Mouse (Mus musculus) limb, embryonic 14.5 days (tissue): ENCODE data around the gene Tbcb. TPM values are rescaled to one million over a fixed set of nuclear protein-coding genes. Genes with fewer than 3 reads are reported as not detected.

Source experiments
- ATAC-seq: fragments of 200-750 bp; cut with Nextera tagmentation; 2 replicates; pipeline ENCODE4 v1.8.0; 2017; ENCODE audit warnings: low read depth, moderate number of reproducible peaks, moderate TSS enrichment; ENCODE audit not compliant: low FRiP score
- DNase-seq: peaks from one replicate; pipeline ENCODE4 v3.0.0-alpha.2; 2015; ENCODE audit warnings: low spot score
- H3K27ac ChIP-seq: fragments of 300-500 bp; sonication (generic); replicated peaks from 2 replicates; pipeline ENCODE4 v1.5.1; 2014; ENCODE audit warnings: low read depth, mild to moderate bottlenecking, low read length, moderate library complexity, mixed read lengths
- H3K27me3 ChIP-seq: fragments of 300-500 bp; sonication (generic); 2 replicates; pipeline ENCODE4 v1.6.1; 2014; ENCODE audit warnings: low read length, mixed read lengths; ENCODE audit not compliant: control insufficient read depth, insufficient read depth
- H3K36me3 ChIP-seq: fragments of 300-500 bp; sonication (generic); 2 replicates; pipeline ENCODE4 v1.6.1; 2014; ENCODE audit warnings: mild to moderate bottlenecking, low read length, moderate library complexity, mixed read lengths; ENCODE audit not compliant: control insufficient read depth, insufficient read depth
- H3K4me1 ChIP-seq: fragments of 300-500 bp; sonication (generic); 2 replicates; pipeline ENCODE4 v1.6.1; 2014; ENCODE audit warnings: antibody characterized with exemption, low read length, mixed read lengths; ENCODE audit not compliant: control insufficient read depth, insufficient read depth
- H3K4me2 ChIP-seq: fragments of 300-500 bp; sonication (generic); replicated peaks from 2 replicates; pipeline ENCODE4 v1.6.1; 2014; ENCODE audit warnings: low read depth, mild to moderate bottlenecking, low read length, moderate library complexity; ENCODE audit not compliant: severe bottlenecking
- H3K4me3 ChIP-seq: fragments of 300-500 bp; sonication (generic); replicated peaks from 2 replicates; pipeline ENCODE4 v1.5.1; 2014; ENCODE audit warnings: low read length
- H3K9ac ChIP-seq: fragments of 300-500 bp; sonication (generic); 2 replicates; pipeline ENCODE4 v1.6.1; 2014; ENCODE audit warnings: mild to moderate bottlenecking, low read depth, low read length, moderate library complexity; ENCODE audit not compliant: severe bottlenecking
- H3K9me3 ChIP-seq: fragments of 300-500 bp; sonication (generic); 2 replicates; pipeline ENCODE4 v1.6.1; 2016; ENCODE audit warnings: low read length; ENCODE audit not compliant: control insufficient read depth
- POLR2A ChIP-seq: fragments of 200-500 bp; IDR thresholded peaks from 2 replicates; pipeline ENCODE4 v1.8.0; 2012; ENCODE audit warnings: inconsistent platforms, mild to moderate bottlenecking, moderate library complexity, borderline replicate concordance; ENCODE audit not compliant: insufficient read depth, insufficient read length; ENCODE audit errors: extremely low read depth
- WGBS: fragments of 180-500 bp; shearing (Covaris S2); extraction: QIAGEN DNeasy Blood & Tissue Kit; methylation state at CpG from one replicate; pipeline ENCODE4 v1.1.7; 2014; 5-methylcytosine and 5-hydroxymethylcytosine counted together
- polyA plus RNA-seq, 2 experiments: library from polyadenylated mRNA; depleted of rRNA in 1 of 2; stranded (reverse) in 1 of 2; unstranded in 1 of 2; fragments of >200 nt; fragmentation: Nextera tagmentation in 1 of 2; extraction: Ambion mirVana in 1 of 2; gene quantifications; 2 replicates each; pipeline versions ENCODE4 v1.2.1 to v1.2.3; 2012 to 2014

The Tbcb gene
- polyA plus RNA-seq, 2 experiments = 90.3 to 185 TPM

DNA sequence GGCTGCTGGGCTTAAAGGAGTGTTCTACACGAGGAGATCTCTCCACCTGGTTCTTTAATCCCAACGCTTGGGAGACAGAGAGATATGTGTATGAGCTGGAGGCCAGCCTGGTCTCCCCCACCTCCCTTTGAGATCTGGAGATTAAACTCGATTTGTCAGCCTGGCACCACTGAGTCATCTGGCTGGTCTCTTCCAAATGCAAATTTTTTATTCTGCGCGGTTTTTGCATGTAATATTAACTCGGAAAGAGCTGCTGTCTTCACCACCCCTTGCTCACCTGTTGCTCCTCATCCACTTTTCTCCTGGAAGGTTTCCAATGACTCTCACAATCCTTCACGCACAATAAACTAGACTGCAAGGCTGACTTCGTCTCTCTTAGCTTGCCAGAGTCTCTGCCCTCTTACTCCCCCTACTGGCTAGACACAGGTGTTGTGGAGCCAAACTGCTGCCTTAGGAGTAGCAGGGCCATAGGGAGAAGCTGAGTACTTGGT lies 33.5 kb downstream of the Tbcb start, which contains the start of gene Capns1:
Gene Capns1, minus strand, starts transcription at position 331 of the 491 bp plus-strand sequence.
- Histone ChIP-seq H3K4me1 (peaks cover 13% of the 10 kb centered on the region), H3K4me3 (peak within 1 kb of the TSS; percentile 15; the same call in 1 of the 2 replicates), H3K4me2 (0 out of 2 replicates have a peak within 1 kb of the TSS, but pooled peaks have one; percentile 25), H3K27me3 (no peaks in the 10 kb centered on the region), H3K9ac (no peak within 1 kb of the TSS), H3K9me3 (no peaks in the 10 kb centered on the region), H3K27ac (no peak within 1 kb of the TSS), H3K36me3 (no peaks in the 10 kb centered on the region)
- DNase-seq = peak; percentile 87
- ATAC-seq = peak; percentile 30; the same call in 1 of the 2 replicates
- TF ChIP-seq POLR2A = no peak
- 7% methylated on average over 8 of the region's 8 CpGs for WGBS

- Histone ChIP-seq H3K27me3 (no peaks in the 10 kb centered on the region), H3K4me2 (no peak overlapping the region), H3K36me3 (peaks cover 1% of the 10 kb centered on the region; the same call in 1 of the 2 replicates), H3K27ac (no peak overlapping the region), H3K9ac (no peak overlapping the region), H3K4me1 (peaks cover 21% of the 10 kb centered on the region), H3K4me3 (no peak overlapping the region), H3K9me3 (no peaks in the 10 kb centered on the region)
- WGBS = 72% methylated on average over 5 of the region's 5 CpGs
- DNase-seq (no peak), ATAC-seq (no peak)
- no peak for TF ChIP-seq POLR2A
Observed at GRCm38 (mm10) chr7:30197592-30198129, 34.4 kb downstream of the Tbcb start.

- DNase-seq (no peak), ATAC-seq (no peak)
- Histone ChIP-seq H3K4me3 (no peak overlapping the region), H3K9ac (no peak overlapping the region), H3K27me3 (no peaks in the 10 kb centered on the region), H3K9me3 (no peaks in the 10 kb centered on the region), H3K4me1 (peaks cover 17% of the 10 kb centered on the region), H3K4me2 (no peak overlapping the region), H3K36me3 (peaks cover 16% of the 10 kb centered on the region), H3K27ac (no peak overlapping the region)
- 67% methylated on average over 6 of the region's 6 CpGs for WGBS
- TF ChIP-seq POLR2A = no peak
Observed at GRCm38 (mm10) chr7:30196171-30196570, 35.9 kb downstream of the Tbcb start.

DNA sequence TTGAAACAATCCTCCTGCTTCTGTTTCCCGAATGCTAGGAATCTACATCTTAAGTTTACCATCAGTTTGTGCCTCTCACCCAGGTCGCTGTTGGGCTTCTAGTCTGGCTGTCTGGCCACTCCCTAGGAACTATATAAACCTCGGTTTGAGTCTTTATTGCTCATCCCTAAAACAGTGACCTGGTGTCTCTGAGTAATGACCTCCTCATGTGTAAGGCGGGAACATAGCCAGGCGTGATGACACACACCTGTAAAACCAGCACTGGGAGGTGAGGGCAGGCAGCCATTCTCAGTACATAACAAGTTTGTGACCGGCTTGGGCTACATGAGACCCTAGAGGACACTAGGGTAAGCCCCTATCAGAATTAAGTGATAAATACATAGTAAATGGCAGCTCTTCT lies 36.6 kb downstream of the Tbcb start:
- no peak for TF ChIP-seq POLR2A
- Histone ChIP-seq H3K4me1 (peaks cover 14% of the 10 kb centered on the region), H3K27ac (no peak overlapping the region), H3K4me2 (no peak overlapping the region; the same call in 1 of the 2 replicates), H3K36me3 (peaks cover 22% of the 10 kb centered on the region), H3K4me3 (0 out of 2 replicates have a peak overlapping the region, but pooled peaks have one; percentile 85), H3K27me3 (no peaks in the 10 kb centered on the region), H3K9me3 (no peaks in the 10 kb centered on the region), H3K9ac (no peak overlapping the region)
- no peak for ATAC-seq
- DNase-seq = no peak
- 65% methylated on average over 6 of the region's 6 CpGs for WGBS

DNA sequence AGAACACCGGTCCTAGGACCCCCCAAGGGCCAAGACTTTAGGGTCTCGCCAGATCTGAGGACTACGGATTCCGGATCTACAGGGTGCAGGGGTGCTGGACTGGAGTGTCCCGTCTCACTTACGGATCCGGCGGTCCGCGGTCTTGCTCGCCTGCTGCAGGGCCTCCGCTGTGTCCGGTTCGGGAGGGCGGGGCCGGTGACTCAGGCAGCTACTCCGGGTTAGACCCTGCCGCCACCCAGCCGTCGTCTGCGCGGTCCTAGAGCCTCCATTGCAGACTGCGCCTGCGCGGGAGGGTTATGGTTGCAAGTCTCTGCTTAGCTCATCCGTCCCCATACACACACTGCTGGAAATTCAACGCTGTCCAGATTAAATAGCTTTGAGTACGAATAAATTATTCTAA lies 37.2 kb downstream of the Tbcb start:
- peak overlapping the region; percentile 85 for H3K4me3 ChIP-seq
- DNase-seq (peak; percentile 96), ATAC-seq (peak; percentile 88)
- 1% methylated on average over 25 of the region's 28 CpGs for WGBS
- H3K27ac ChIP-seq = peak overlapping the region; percentile 82
- 0 out of 2 replicates have a peak, but pooled peaks have one; percentile 47 for TF ChIP-seq POLR2A
- H3K4me2 ChIP-seq = peak overlapping the region; percentile 81
- peaks cover 14% of the 10 kb centered on the region for H3K4me1 ChIP-seq
- H3K9me3 ChIP-seq = no peaks in the 10 kb centered on the region
- H3K9ac ChIP-seq = peak overlapping the region; percentile 77
- peaks cover 28% of the 10 kb centered on the region for H3K36me3 ChIP-seq
- H3K27me3 ChIP-seq = no peaks in the 10 kb centered on the region
